Mouse (Mus musculus): ENCODE measurements around the gene Gria2.

- no peak for TF ChIP-seq CTCF (IDR thresholded peaks at IDR 0.05; ENCODE audit: low read depth)
- TF ChIP-seq EP300 (IDR thresholded peaks at IDR 0.05; ENCODE audit: low read depth): no peak
These were observed 37.2 kb upstream of the Gria2 start for GRCm38 (mm10) chr3:80839845-80840244.
